Mouse (Mus musculus) thymus, adult 2 months (tissue): Measurements from ENCODE around the gene Olfr312.

Source experiments
- CTCF ChIP-seq: fragments of 200-500 bp; IDR thresholded peaks from 2 replicates; pipeline ENCODE4 v1.5.1; 2012; ENCODE audit warnings: mild to moderate bottlenecking, control low read depth, low read length, moderate library complexity, borderline replicate concordance; ENCODE audit not compliant: control insufficient read depth, poor library complexity, insufficient read depth; ENCODE audit errors: extremely low read depth
- POLR2A ChIP-seq: fragments of 200-500 bp; IDR thresholded peaks from 2 replicates; pipeline ENCODE4 v1.6.1; 2012; ENCODE audit warnings: mild to moderate bottlenecking, low read length, control low read depth, moderate library complexity; ENCODE audit not compliant: control insufficient read depth, poor library complexity, insufficient read depth; ENCODE audit errors: extremely low read depth

DNA sequence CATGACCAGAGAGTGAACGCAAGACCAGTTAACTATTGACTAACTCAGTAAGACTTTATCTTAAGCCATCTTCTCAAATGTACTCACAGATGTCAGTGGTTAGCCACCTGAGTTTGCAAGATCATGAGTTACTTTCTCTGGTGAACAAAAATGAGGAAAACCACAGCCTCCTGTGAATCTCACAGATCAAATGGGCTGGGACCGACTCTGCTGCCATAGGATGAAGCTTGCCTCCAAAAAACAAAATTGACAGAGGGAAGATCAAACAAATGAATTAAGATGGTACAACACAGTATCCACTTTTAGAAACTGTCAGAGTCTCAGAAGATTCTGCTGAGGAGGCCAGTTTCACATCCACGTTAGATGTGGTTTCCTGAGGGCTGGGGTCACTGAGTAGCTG, 727 bp downstream of the Olfr312 start:
- TF ChIP-seq CTCF (no peak), POLR2A (no peak)
